Mouse (Mus musculus) CH12.LX (cell line): ENCODE measurements at regions not wholly inside any gene's neighbourhood (a gene's known extent, or its start where the extent isn't known, plus 50 kb on each side); places are given as distances from the start of the nearest gene placed in this dataset.

Experiments used
- DNase-seq: peaks from one replicate; pipeline ENCODE4 v3.0.0-alpha.2; 2013; ENCODE audit errors: extremely low read depth
- H3K27ac ChIP-seq: 2 replicates; pipeline ENCODE4 v1.5.1; 2012; ENCODE audit warnings: low read depth, mild to moderate bottlenecking, control low read depth, moderate library complexity; ENCODE audit not compliant: insufficient read depth
- H3K27me3 ChIP-seq: replicated peaks from 2 replicates; pipeline ENCODE3; 2012; ENCODE audit warnings: inconsistent platforms
- H3K36me3 ChIP-seq, 2 experiments: replicated peaks in 1 of 2; 2 replicates each; pipeline versions ENCODE3 to v1.6.1; 2012; ENCODE audit warnings: inconsistent platforms in 1 of 2, low read length in 1 of 2, mild to moderate bottlenecking in 1 of 2, mixed read lengths in 1 of 2, moderate library complexity in 1 of 2; ENCODE audit not compliant: control insufficient read depth in 1 of 2, insufficient read depth in 1 of 2
- H3K4me1 ChIP-seq, 2 experiments: 2 replicates each; pipeline ENCODE4 v1.6.1; 2012; ENCODE audit warnings: inconsistent platforms in 1 of 2, moderate library complexity in 1 of 2; ENCODE audit not compliant: insufficient read depth in 2 of 2, control insufficient read depth in 1 of 2
- H3K4me2 ChIP-seq: 2 replicates; pipeline ENCODE4 v1.6.1; 2012; ENCODE audit warnings: low read depth, mild to moderate bottlenecking, control low read depth; ENCODE audit not compliant: poor library complexity, insufficient read depth, severe bottlenecking
- H3K4me3 ChIP-seq, 3 experiments: fragments of 150-350 bp in 1 of 3; sonication (generic) in 1 of 3; replicated peaks in 1 of 3; 2 replicates each; pipeline versions ENCODE3 to v1.5.1; 2011 to 2012; ENCODE audit warnings: low read depth in 2 of 3, low read length in 2 of 3, mild to moderate bottlenecking in 2 of 3, moderate library complexity in 2 of 3, control low read depth in 1 of 3, improper control_type of control experiment in 1 of 3, inconsistent platforms in 1 of 3, mixed read lengths in 1 of 3; ENCODE audit not compliant: poor library complexity in 1 of 3
- H3K79me2 ChIP-seq: replicated peaks from 2 replicates; pipeline ENCODE4 v1.6.1; 2012; ENCODE audit warnings: mild to moderate bottlenecking, moderate library complexity; ENCODE audit not compliant: control insufficient read depth, poor library complexity, insufficient read depth, severe bottlenecking; ENCODE audit errors: extremely low read depth
- H3K9ac ChIP-seq: 2 replicates; pipeline ENCODE4 v1.6.1; 2012; ENCODE audit warnings: low read depth, mild to moderate bottlenecking, control low read depth, moderate library complexity; ENCODE audit not compliant: insufficient read depth
- H3K9me3 ChIP-seq: replicated peaks from 2 replicates; pipeline ENCODE3; 2012; ENCODE audit warnings: low read length, inconsistent platforms, mixed read lengths
- CHD1 ChIP-seq: IDR thresholded peaks from 2 replicates; pipeline ENCODE4 v1.6.1; 2012; ENCODE audit warnings: low read depth, low read length, improper control_type of control experiment, inconsistent platforms
- CHD2 ChIP-seq: IDR thresholded peaks from 2 replicates; pipeline ENCODE4 v1.6.1; 2011; ENCODE audit warnings: low read length, improper control_type of control experiment
- CTCF ChIP-seq, 2 experiments: IDR thresholded peaks in 1 of 2; conservative IDR thresholded peaks in 1 of 2; 2 replicates each; pipeline ENCODE4 v1.5.1; 2011 to 2012; ENCODE audit warnings: low read depth in 2 of 2, low read length in 2 of 2, improper control_type of control experiment in 1 of 2, inconsistent platforms in 1 of 2, mild to moderate bottlenecking in 1 of 2, moderate library complexity in 1 of 2
- E2F4 ChIP-seq: IDR thresholded peaks from 2 replicates; pipeline ENCODE4 v1.6.1; 2011; ENCODE audit warnings: low read depth, low read length, improper control_type of control experiment; ENCODE audit not compliant: insufficient replicate concordance
- ELF1 ChIP-seq: IDR thresholded peaks from 2 replicates; pipeline ENCODE4 v1.6.1; 2014; ENCODE audit warnings: low read depth, mild to moderate bottlenecking, inconsistent platforms, low read length, improper control_type of control experiment
- EP300 ChIP-seq: IDR thresholded peaks from 2 replicates; pipeline ENCODE4 v1.6.1; 2011; ENCODE audit warnings: low read length, improper control_type of control experiment
- GABPA ChIP-seq: IDR thresholded peaks from 2 replicates; pipeline ENCODE4 v1.6.1; 2012; ENCODE audit warnings: low read depth, low read length, improper control_type of control experiment, inconsistent platforms; ENCODE audit not compliant: insufficient replicate concordance
- MAFK ChIP-seq: IDR thresholded peaks from 2 replicates; pipeline ENCODE4 v1.6.1; 2011; ENCODE audit warnings: low read length, improper control_type of control experiment; ENCODE audit not compliant: insufficient replicate concordance
- MAZ ChIP-seq: IDR thresholded peaks from 2 replicates; pipeline ENCODE4 v1.6.1; 2012; ENCODE audit warnings: low read depth, mild to moderate bottlenecking, inconsistent platforms, low read length, improper control_type of control experiment, moderate library complexity
- MXI1 ChIP-seq: IDR thresholded peaks from 2 replicates; pipeline ENCODE4 v1.6.1; 2011; ENCODE audit warnings: mild to moderate bottlenecking, low read depth, low read length, improper control_type of control experiment
- MYC ChIP-seq: IDR thresholded peaks from 2 replicates; pipeline ENCODE4 v1.6.1; 2011; ENCODE audit warnings: low read depth, mild to moderate bottlenecking, improper control_type of control experiment, low read length
- NRF1 ChIP-seq: IDR thresholded peaks from 2 replicates; pipeline ENCODE4 v1.6.1; 2014; ENCODE audit warnings: low read depth, mild to moderate bottlenecking, inconsistent platforms, low read length, improper control_type of control experiment, moderate library complexity
- POLR2AphosphoS2 ChIP-seq: IDR thresholded peaks from 2 replicates; pipeline ENCODE4 v1.6.1; 2011; ENCODE audit warnings: low read depth, low read length, improper control_type of control experiment
- RAD21 ChIP-seq: IDR thresholded peaks from 2 replicates; pipeline ENCODE4 v1.6.1; 2011; ENCODE audit warnings: low read depth, mild to moderate bottlenecking, low read length, improper control_type of control experiment, moderate library complexity
- RCOR1 ChIP-seq: conservative IDR thresholded peaks from 2 replicates; pipeline ENCODE4 v1.6.1; 2012; ENCODE audit warnings: low read depth, mild to moderate bottlenecking, inconsistent platforms, low read length, improper control_type of control experiment
- SIN3A ChIP-seq: IDR thresholded peaks from 2 replicates; pipeline ENCODE4 v1.6.1; 2012; ENCODE audit warnings: low read length, improper control_type of control experiment, inconsistent platforms
- SMC3 ChIP-seq: IDR thresholded peaks from 2 replicates; pipeline ENCODE4 v1.6.1; 2011; ENCODE audit warnings: low read depth, low read length, improper control_type of control experiment
- TBP ChIP-seq: conservative IDR thresholded peaks from 2 replicates; pipeline ENCODE4 v1.6.1; 2011; ENCODE audit warnings: low read depth, low read length, improper control_type of control experiment
- TCF12 ChIP-seq: IDR thresholded peaks from 2 replicates; pipeline ENCODE4 v1.6.1; 2014; ENCODE audit warnings: low read depth, mild to moderate bottlenecking, inconsistent platforms, low read length, improper control_type of control experiment
- UBTF ChIP-seq: IDR thresholded peaks from 2 replicates; pipeline ENCODE4 v1.6.1; 2012; ENCODE audit warnings: low read depth, mild to moderate bottlenecking, inconsistent platforms, low read length, improper control_type of control experiment, moderate library complexity
- USF1 ChIP-seq: IDR thresholded peaks from 2 replicates; pipeline ENCODE4 v1.6.1; 2014; ENCODE audit warnings: low read depth, mild to moderate bottlenecking, inconsistent platforms, low read length, improper control_type of control experiment
- ZKSCAN1 ChIP-seq: IDR thresholded peaks from 2 replicates; pipeline ENCODE4 v1.6.1; 2012; ENCODE audit warnings: low read depth, inconsistent platforms, low read length, improper control_type of control experiment, borderline replicate concordance
- ZMIZ1 ChIP-seq: IDR thresholded peaks from 2 replicates; pipeline ENCODE4 v1.6.1; 2012; ENCODE audit warnings: low read depth, mild to moderate bottlenecking, inconsistent platforms, low read length, improper control_type of control experiment
- dilution Hi-C: fragments of 300-500 bp; cut with MboI; formaldehyde crosslinking; loops from 2 replicates; pipeline ENCODE4 v1.14.3; 2020; ENCODE audit warnings: low sequenced_read_pairs; ENCODE audit not compliant: extremely low pct_unique_long_range_greater_than_20kb, extremely low pct_ligation_motif_present
- in situ Hi-C: fragments of 300-500 bp; cut with MboI; formaldehyde crosslinking; loops from 3 replicates; pipeline ENCODE4 v1.14.3; 2019; ENCODE audit warnings: low sequenced_read_pairs, low pct_ligation_motif_present, low pct_unique_long_range_greater_than_20kb, mixed read lengths

GRCm38 (mm10) chr10:109598604-109599003 is 587.8 kb upstream of the Syt1 start:
- H3K4me1 ChIP-seq, result peaks cover 0 to 4% of the 10 kb centered on the region in 2 experiments; a peak in 1 of 4 replicates
- no peaks in the 10 kb centered on the region for H3K27me3 ChIP-seq
- TF ChIP-seq MYC (no peak), MAZ (no peak), RCOR1 (no peak), USF1 (no peak), E2F4 (no peak), CHD2 (no peak)
- H3K4me2 ChIP-seq, result no peak overlapping the region
- in situ Hi-C loops, result no loop called here
- H3K27ac ChIP-seq, result no peak overlapping the region
- H3K4me3 ChIP-seq, result no peak overlapping the region
- no peaks in the 10 kb centered on the region for H3K36me3 ChIP-seq
- dilution Hi-C loops, result no loop called here
- H3K9ac ChIP-seq, result no peak overlapping the region
- no peaks in the 10 kb centered on the region for H3K79me2 ChIP-seq
- H3K9me3 ChIP-seq, result no peaks in the 10 kb centered on the region
- no peak for DNase-seq

GRCm38 (mm10) chr10:109573200-109573599 is 562.4 kb upstream of the Syt1 start:
- dilution Hi-C loops, result no loop called here
- in situ Hi-C loops, result no loop called here

GRCm38 (mm10) chr10:109569798-109570197 is 559.0 kb upstream of the Syt1 start:
- dilution Hi-C loops, result no loop called here
- no peak for TF ChIP-seq RAD21
- no peak for TF ChIP-seq MAFK
- TF ChIP-seq NRF1, result no peak
- TF ChIP-seq POLR2AphosphoS2, result no peak
- no peak overlapping the region for H3K27ac ChIP-seq
- H3K9me3 ChIP-seq, result no peaks in the 10 kb centered on the region
- H3K4me1 ChIP-seq, result no peaks in the 10 kb centered on the region
- H3K9ac ChIP-seq, result no peak overlapping the region
- no peak overlapping the region for H3K4me3 ChIP-seq
- no peak for DNase-seq
- no peaks in the 10 kb centered on the region for H3K27me3 ChIP-seq
- no peaks in the 10 kb centered on the region for H3K36me3 ChIP-seq
- no peak overlapping the region for H3K4me2 ChIP-seq
- in situ Hi-C loops, result no loop called here
- no peaks in the 10 kb centered on the region for H3K79me2 ChIP-seq

More at GRCm38 (mm10) chr10:109573200-109573599, 562.4 kb upstream of the Syt1 start:
- no peak for DNase-seq
- Histone ChIP-seq H3K36me3 (no peaks in the 10 kb centered on the region), H3K9me3 (no peaks in the 10 kb centered on the region), H3K79me2 (no peaks in the 10 kb centered on the region), H3K27ac (no peak overlapping the region), H3K9ac (no peak overlapping the region), H3K4me3 (no peak overlapping the region), H3K4me2 (no peak overlapping the region), H3K4me1 (no peaks in the 10 kb centered on the region), H3K27me3 (no peaks in the 10 kb centered on the region)
- TF ChIP-seq MXI1 (no peak), GABPA (no peak), USF1 (no peak), CHD1 (no peak), SMC3 (no peak), SIN3A (no peak), ZMIZ1 (no peak), TCF12 (no peak), TBP (no peak), UBTF (no peak), ZKSCAN1 (no peak), EP300 (no peak), ELF1 (no peak), MYC (no peak), RAD21 (no peak), MAZ (no peak), CHD2 (no peak), CTCF (conservative IDR thresholded peaks at IDR 0.05 in 1 of 2, IDR thresholded peaks at IDR 0.05 in 1 of 2; ENCODE audit: low read depth in 2 of 2, low read length in 2 of 2) (no peak)
